Mouse (Mus musculus): ENCODE results near the gene Psmg1. TPM values are rescaled to one million over a fixed set of nuclear protein-coding genes. Genes with fewer than 3 reads are reported as not detected.
A peak's percentile ranks its signal among the peaks of the same experiment; 100 is the strongest.

The Psmg1 gene
- polyA plus RNA-seq, 1 experiment from 2014 or later, result 99.2 TPM

DNA sequence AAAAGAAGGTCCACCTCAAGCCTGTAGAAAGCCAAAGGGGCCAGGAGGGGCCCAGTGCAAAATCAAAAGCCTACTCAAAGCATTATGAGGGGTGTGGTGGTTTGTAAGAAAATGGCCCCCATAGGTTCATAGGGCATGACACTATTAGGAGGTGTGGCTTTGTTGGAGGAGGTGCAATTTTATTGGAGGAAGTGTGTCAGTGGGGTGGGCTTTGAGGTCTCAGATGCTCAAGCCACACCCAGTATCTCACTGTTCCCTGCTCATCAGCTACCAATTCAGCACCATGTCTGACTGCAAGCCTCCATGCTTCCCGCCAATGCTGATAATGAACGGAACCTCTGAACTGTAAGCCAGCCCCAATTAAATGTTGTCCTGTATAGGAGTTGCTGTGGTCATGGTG is 39.3 kb downstream of the Psmg1 start:
- H3K4me3 ChIP-seq (ENCODE audit: low read length), result no peak overlapping the region
- H3K9ac ChIP-seq (ENCODE audit: low read depth, low read length), result no peak overlapping the region
- WGBS, result 97% methylated on average over 2 of the region's 2 CpGs
- no peaks in the 10 kb centered on the region for H3K4me1 ChIP-seq (ENCODE audit: control insufficient read depth, insufficient read depth, low read length)
- no peaks in the 10 kb centered on the region for H3K27me3 ChIP-seq (ENCODE audit: control insufficient read depth, insufficient read depth, low read length)
- no peak overlapping the region for H3K4me2 ChIP-seq (replicated peaks; ENCODE audit: low read depth, low read length)
- ATAC-seq (ENCODE audit: low FRiP score, low TSS enrichment), result no peak
- H3K9me3 ChIP-seq (ENCODE audit: control insufficient read depth, low read length), result no peaks in the 10 kb centered on the region
- no peak overlapping the region for H3K27ac ChIP-seq (ENCODE audit: low read depth, low read length)
- H3K36me3 ChIP-seq (ENCODE audit: control insufficient read depth, insufficient read depth, low read length), result no peaks in the 10 kb centered on the region

DNA sequence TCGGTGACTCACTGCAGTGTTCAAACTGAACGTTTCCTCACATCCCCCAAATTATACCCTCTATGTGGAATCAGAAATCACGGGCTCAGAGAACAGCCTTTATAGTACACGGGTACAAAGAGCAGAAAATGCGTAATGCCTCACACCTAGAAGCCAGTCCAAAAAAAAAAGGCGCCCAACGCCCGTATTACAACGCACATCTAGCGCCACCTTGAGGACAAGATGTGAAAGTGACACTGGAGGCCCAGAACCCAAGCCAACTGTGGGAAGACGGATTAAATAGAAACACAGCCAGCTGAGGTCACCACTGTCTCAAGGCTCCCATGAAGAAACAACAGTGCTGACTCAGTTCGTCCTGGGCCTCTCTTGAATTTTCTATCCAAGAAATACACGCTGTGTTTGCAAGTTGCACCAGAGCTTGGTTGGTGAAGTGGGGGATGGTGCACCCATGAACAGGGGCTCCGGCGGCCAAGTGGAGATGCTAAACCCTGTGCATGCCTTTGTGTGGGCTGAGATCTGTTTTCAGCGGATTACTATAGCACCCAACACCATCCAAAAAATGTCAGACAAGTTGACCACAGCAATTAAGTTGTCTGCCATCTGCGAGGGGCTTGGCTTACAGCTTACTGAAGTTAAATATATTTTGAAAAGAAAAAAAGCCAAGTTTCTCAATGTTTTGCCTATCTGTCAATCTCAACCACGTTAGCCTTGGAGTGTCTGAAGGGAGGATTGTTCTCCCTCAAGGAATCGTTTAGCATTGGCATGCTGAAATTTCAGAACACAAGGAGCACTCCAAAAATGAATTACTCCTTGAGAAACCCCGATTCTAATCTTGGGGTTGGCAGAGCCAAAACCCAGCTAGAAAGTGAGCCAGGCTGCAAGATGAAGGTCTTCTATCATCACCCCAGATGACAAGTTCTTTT is 45.1 kb downstream of the Psmg1 start:
- no peak overlapping the region for H3K27ac ChIP-seq (ENCODE audit: low read depth, low read length)
- H3K9me3 ChIP-seq (ENCODE audit: control insufficient read depth, low read length), result no peaks in the 10 kb centered on the region
- peak; percentile 69; the same call in 1 of the 2 replicates for ATAC-seq (ENCODE audit: low FRiP score, low TSS enrichment)
- H3K4me3 ChIP-seq (ENCODE audit: low read length), result no peak overlapping the region
- H3K36me3 ChIP-seq (ENCODE audit: control insufficient read depth, insufficient read depth, low read length), result no peaks in the 10 kb centered on the region
- H3K4me1 ChIP-seq (ENCODE audit: control insufficient read depth, insufficient read depth, low read length), result no peaks in the 10 kb centered on the region
- no peaks in the 10 kb centered on the region for H3K27me3 ChIP-seq (ENCODE audit: control insufficient read depth, insufficient read depth, low read length)
- WGBS, result 30% methylated on average over 20 of the region's 20 CpGs
- no peak overlapping the region for H3K9ac ChIP-seq (ENCODE audit: low read depth, low read length)
- H3K4me2 ChIP-seq (replicated peaks; ENCODE audit: low read depth, low read length), result no peak overlapping the region

- no peak overlapping the region for H3K4me3 ChIP-seq (ENCODE audit: low read length)
- no peak overlapping the region for H3K27ac ChIP-seq (ENCODE audit: low read depth, low read length)
- H3K27me3 ChIP-seq (ENCODE audit: control insufficient read depth, insufficient read depth, low read length), result no peaks in the 10 kb centered on the region
- H3K4me1 ChIP-seq (ENCODE audit: control insufficient read depth, insufficient read depth, low read length), result no peaks in the 10 kb centered on the region
- H3K4me2 ChIP-seq (replicated peaks; ENCODE audit: low read depth, low read length), result no peak overlapping the region
- no peak for ATAC-seq (ENCODE audit: low FRiP score, low TSS enrichment)
- no peaks in the 10 kb centered on the region for H3K36me3 ChIP-seq (ENCODE audit: control insufficient read depth, insufficient read depth, low read length)
- no peak overlapping the region for H3K9ac ChIP-seq (ENCODE audit: low read depth, low read length)
- no peaks in the 10 kb centered on the region for H3K9me3 ChIP-seq (ENCODE audit: control insufficient read depth, low read length)
- 87% methylated on average over 6 of the region's 6 CpGs for WGBS
Measured at GRCm38 (mm10) chr16:95943186-95943585, 47.6 kb downstream of the Psmg1 start.

DNA sequence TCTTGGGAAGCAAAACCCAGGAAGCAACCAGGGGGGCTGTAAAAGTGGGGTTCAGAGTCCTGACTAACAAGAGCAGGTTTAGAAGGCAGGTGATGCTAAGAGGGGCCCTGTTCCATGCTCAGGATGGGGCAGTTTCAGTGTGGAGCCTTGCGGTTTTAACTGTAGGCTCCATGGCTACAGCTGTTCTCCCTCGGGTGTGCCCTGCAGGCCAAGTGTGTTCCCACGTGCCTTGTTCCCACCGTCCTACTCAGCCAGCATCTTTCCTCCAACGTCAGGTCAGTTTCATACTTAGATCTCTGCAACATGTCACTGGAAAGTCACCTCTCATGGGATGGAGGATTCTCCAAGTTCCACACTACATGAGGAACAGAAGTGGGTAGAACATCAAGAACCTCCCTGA is 49.2 kb downstream of the Psmg1 start:
- 86% methylated on average over 5 of the region's 5 CpGs for WGBS
- Histone ChIP-seq H3K4me3 (ENCODE audit: low read length) (no peak overlapping the region), H3K27me3 (ENCODE audit: control insufficient read depth, insufficient read depth, low read length) (no peaks in the 10 kb centered on the region), H3K27ac (ENCODE audit: low read depth, low read length) (no peak overlapping the region), H3K9me3 (ENCODE audit: control insufficient read depth, low read length) (peaks cover 7% of the 10 kb centered on the region; the same call in 1 of the 2 replicates), H3K9ac (ENCODE audit: low read depth, low read length) (no peak overlapping the region), H3K4me2 (replicated peaks; ENCODE audit: low read depth, low read length) (no peak overlapping the region), H3K36me3 (ENCODE audit: control insufficient read depth, insufficient read depth, low read length) (no peaks in the 10 kb centered on the region), H3K4me1 (ENCODE audit: control insufficient read depth, insufficient read depth, low read length) (no peaks in the 10 kb centered on the region)
- ATAC-seq (ENCODE audit: low FRiP score, low TSS enrichment), result no peak

- ATAC-seq (ENCODE audit: low FRiP score, low TSS enrichment), result peak; percentile 64; the same call in 1 of the 2 replicates
Measured at GRCm38 (mm10) chr16:95935495-95935961, 55.2 kb downstream of the Psmg1 start.

GRCm38 (mm10) chr16:95932860-95933259 is 57.9 kb downstream of the Psmg1 start:
- Histone ChIP-seq H3K36me3 (ENCODE audit: control insufficient read depth, insufficient read depth, low read length) (no peaks in the 10 kb centered on the region), H3K27ac (ENCODE audit: low read depth, low read length) (no peak overlapping the region), H3K9ac (ENCODE audit: low read depth, low read length) (no peak overlapping the region), H3K4me3 (ENCODE audit: low read length) (no peak overlapping the region), H3K27me3 (ENCODE audit: control insufficient read depth, insufficient read depth, low read length) (no peaks in the 10 kb centered on the region), H3K9me3 (ENCODE audit: control insufficient read depth, low read length) (peaks cover 7% of the 10 kb centered on the region; the same call in 1 of the 2 replicates), H3K4me1 (ENCODE audit: control insufficient read depth, insufficient read depth, low read length) (peaks cover 14% of the 10 kb centered on the region), H3K4me2 (replicated peaks; ENCODE audit: low read depth, low read length) (no peak overlapping the region)
- WGBS, result 69% methylated on average over 6 of the region's 6 CpGs
- ATAC-seq (ENCODE audit: low FRiP score, low TSS enrichment), result no peak

More at GRCm38 (mm10) chr16:95935495-95935961, 55.2 kb downstream of the Psmg1 start:
- H3K4me3 ChIP-seq (ENCODE audit: low read length), result no peak overlapping the region
- no peak overlapping the region for H3K9ac ChIP-seq (ENCODE audit: low read depth, low read length)
- WGBS, result 6% methylated on average over 6 of the region's 6 CpGs
- peaks cover 7% of the 10 kb centered on the region; the same call in 1 of the 2 replicates for H3K9me3 ChIP-seq (ENCODE audit: control insufficient read depth, low read length)
- H3K4me1 ChIP-seq (ENCODE audit: control insufficient read depth, insufficient read depth, low read length), result no peaks in the 10 kb centered on the region
- H3K4me2 ChIP-seq (replicated peaks; ENCODE audit: low read depth, low read length), result no peak overlapping the region
- H3K27me3 ChIP-seq (ENCODE audit: control insufficient read depth, insufficient read depth, low read length), result no peaks in the 10 kb centered on the region
- H3K36me3 ChIP-seq (ENCODE audit: control insufficient read depth, insufficient read depth, low read length), result no peaks in the 10 kb centered on the region
- H3K27ac ChIP-seq (ENCODE audit: low read depth, low read length), result no peak overlapping the region; the same call in 1 of the 2 replicates

DNA sequence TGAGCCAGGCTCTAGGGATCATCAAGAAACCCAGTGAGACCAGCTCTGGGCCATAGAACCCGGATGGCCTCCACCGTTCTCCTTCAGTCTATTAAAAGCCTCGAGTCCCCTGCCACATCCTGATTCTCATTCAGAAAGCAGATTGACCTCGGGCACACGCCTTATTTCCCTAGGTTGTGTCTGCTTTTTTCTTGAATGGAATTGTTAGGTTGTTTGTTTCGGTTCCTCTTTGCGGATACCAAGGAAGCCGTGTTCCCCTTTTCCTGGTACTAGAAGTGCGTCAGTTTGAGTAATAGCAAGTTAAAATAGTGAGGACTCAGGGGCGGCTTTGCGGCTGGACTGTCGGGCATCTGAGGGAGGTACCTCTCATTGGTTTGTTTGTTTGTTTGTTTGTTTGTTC is 59.3 kb downstream of the Psmg1 start:
- H3K36me3 ChIP-seq (ENCODE audit: control insufficient read depth, insufficient read depth, low read length), result no peaks in the 10 kb centered on the region
- no peak overlapping the region for H3K27ac ChIP-seq (ENCODE audit: low read depth, low read length)
- no peaks in the 10 kb centered on the region for H3K27me3 ChIP-seq (ENCODE audit: control insufficient read depth, insufficient read depth, low read length)

More for the DNA sequence above, 59.3 kb downstream of the Psmg1 start:
- no peak for ATAC-seq (ENCODE audit: low FRiP score, low TSS enrichment)
- H3K9me3 ChIP-seq (ENCODE audit: control insufficient read depth, low read length), result no peaks in the 10 kb centered on the region
- H3K4me2 ChIP-seq (replicated peaks; ENCODE audit: low read depth, low read length), result no peak overlapping the region
- peaks cover 14% of the 10 kb centered on the region for H3K4me1 ChIP-seq (ENCODE audit: control insufficient read depth, insufficient read depth, low read length)
- H3K9ac ChIP-seq (ENCODE audit: low read depth, low read length), result no peak overlapping the region
- no peak overlapping the region for H3K4me3 ChIP-seq (ENCODE audit: low read length)
- 86% methylated on average over 12 of the region's 12 CpGs for WGBS

All from kidney, embryonic 14.5 days (tissue).